Mouse (Mus musculus) cerebellum, postnatal 36 days (tissue): ENCODE measurements around the gene Zfp277.

Source experiments
- DNase-seq, 2 experiments: peaks; one replicate each; pipeline ENCODE4 v3.0.0; 2021 to 2022; ENCODE audit warnings: mixed read lengths in 2 of 2

Gene Zfp277

GRCm38 (mm10) chr12:40438049-40438448 is 7.7 kb downstream of the Zfp277 start:
- no peak for DNase-seq

GRCm38 (mm10) chr12:40434101-40434500 is 11.6 kb downstream of the Zfp277 start:
- no peak for DNase-seq

GRCm38 (mm10) chr12:40431075-40431474 is 14.6 kb downstream of the Zfp277 start:
- DNase-seq: no peak

- no peak for DNase-seq
Observed at GRCm38 (mm10) chr12:40429976-40430375, 15.7 kb downstream of the Zfp277 start.

- DNase-seq: no peak
Observed at GRCm38 (mm10) chr12:40427606-40428005, 18.1 kb downstream of the Zfp277 start.

GRCm38 (mm10) chr12:40424991-40425390 is 20.7 kb downstream of the Zfp277 start:
- no peak for DNase-seq

GRCm38 (mm10) chr12:40417257-40417656 is 28.4 kb downstream of the Zfp277 start:
- DNase-seq: no peak

GRCm38 (mm10) chr12:40415312-40415925 is 30.3 kb downstream of the Zfp277 start:
- DNase-seq: no peak

GRCm38 (mm10) chr12:40414682-40415311 is 30.9 kb downstream of the Zfp277 start:
- DNase-seq: no peak

- no peak for DNase-seq
Observed at GRCm38 (mm10) chr12:40399812-40400211, 45.9 kb downstream of the Zfp277 start.

GRCm38 (mm10) chr12:40399386-40399785 is 46.3 kb downstream of the Zfp277 start:
- DNase-seq: no peak

GRCm38 (mm10) chr12:40398916-40399315 is 46.8 kb downstream of the Zfp277 start:
- DNase-seq: no peak

- DNase-seq: no peak
Observed at GRCm38 (mm10) chr12:40392869-40393268, 52.8 kb downstream of the Zfp277 start.

- no peak for DNase-seq
Observed at GRCm38 (mm10) chr12:40391262-40391661, 54.4 kb downstream of the Zfp277 start.

- DNase-seq: no peak
Observed at GRCm38 (mm10) chr12:40387786-40388185, 57.9 kb downstream of the Zfp277 start.

- no peak for DNase-seq
Observed at GRCm38 (mm10) chr12:40385301-40385700, 60.4 kb downstream of the Zfp277 start.

- no peak for DNase-seq
Observed at GRCm38 (mm10) chr12:40383718-40384117, 62.0 kb downstream of the Zfp277 start.

- no peak for DNase-seq
Observed at GRCm38 (mm10) chr12:40382539-40382938, 63.2 kb downstream of the Zfp277 start.

GRCm38 (mm10) chr12:40381824-40382223 is 63.9 kb downstream of the Zfp277 start:
- no peak for DNase-seq

- DNase-seq: no peak
Observed at GRCm38 (mm10) chr12:40381173-40381801, 64.4 kb downstream of the Zfp277 start.

GRCm38 (mm10) chr12:40379538-40379923 is 66.2 kb downstream of the Zfp277 start:
- DNase-seq: no peak

- DNase-seq: peak; percentile 32 to 33
Observed at GRCm38 (mm10) chr12:40378621-40379537, 66.8 kb downstream of the Zfp277 start.

- no peak for DNase-seq
Observed at GRCm38 (mm10) chr12:40351879-40352278, 93.8 kb downstream of the Zfp277 start.
